Mouse (Mus musculus) MEL (cell line): ENCODE results near the gene Uggt1.

ENCODE experiments used
- CTCF ChIP-seq, 3 experiments: IDR thresholded peaks in 2 of 3; conservative IDR thresholded peaks in 1 of 3; 2 replicates each; pipeline ENCODE4 v1.5.1; 2011 to 2012; ENCODE audit warnings: low read length in 3 of 3, low read depth in 2 of 3, mild to moderate bottlenecking in 2 of 3, improper control_type of control experiment in 1 of 3, inconsistent platforms in 1 of 3, mixed read lengths in 1 of 3, moderate library complexity in 1 of 3; ENCODE audit not compliant: control insufficient read depth in 1 of 3, insufficient read depth in 1 of 3, poor library complexity in 1 of 3, severe bottlenecking in 1 of 3
- E2F4 ChIP-seq: IDR thresholded peaks from 2 replicates; pipeline ENCODE4 v1.6.1; 2011; ENCODE audit warnings: low read depth, low read length, improper control_type of control experiment, borderline replicate concordance
- ELF1 ChIP-seq: IDR thresholded peaks from 2 replicates; pipeline ENCODE4 v1.6.1; 2014; ENCODE audit warnings: low read depth, mild to moderate bottlenecking, inconsistent platforms, low read length, improper control_type of control experiment, moderate library complexity
- EP300 ChIP-seq, 2 experiments: IDR thresholded peaks; 2 replicates each; pipeline ENCODE4 v1.6.1; 2011; ENCODE audit warnings: improper control_type of control experiment in 2 of 2, low read length in 2 of 2, low read depth in 1 of 2, mild to moderate bottlenecking in 1 of 2
- GABPA ChIP-seq: IDR thresholded peaks from 2 replicates; pipeline ENCODE4 v1.6.1; 2012; ENCODE audit warnings: low read depth, mild to moderate bottlenecking, inconsistent platforms, low read length, improper control_type of control experiment, moderate library complexity
- MAFK ChIP-seq: IDR thresholded peaks from 2 replicates; pipeline ENCODE4 v1.6.1; 2011; ENCODE audit warnings: low read depth, mild to moderate bottlenecking, low read length, improper control_type of control experiment, borderline replicate concordance
- MAZ ChIP-seq: IDR thresholded peaks from 2 replicates; pipeline ENCODE4 v1.6.1; 2012; ENCODE audit warnings: low read depth, mild to moderate bottlenecking, inconsistent platforms, low read length, improper control_type of control experiment
- MYC ChIP-seq: IDR thresholded peaks from 2 replicates; pipeline ENCODE4 v1.6.1; 2011; ENCODE audit warnings: low read depth, mild to moderate bottlenecking, low read length, improper control_type of control experiment, moderate library complexity
- POLR2A ChIP-seq, 2 experiments: IDR thresholded peaks; 2 replicates each; pipeline ENCODE4 v1.6.1; 2011 to 2012; ENCODE audit warnings: low read length in 2 of 2, mild to moderate bottlenecking in 2 of 2, control low read depth in 1 of 2, improper control_type of control experiment in 1 of 2, low read depth in 1 of 2, moderate library complexity in 1 of 2; ENCODE audit not compliant: control insufficient read depth in 1 of 2, insufficient read depth in 1 of 2, poor library complexity in 1 of 2
- POLR2AphosphoS2 ChIP-seq: IDR thresholded peaks from 2 replicates; pipeline ENCODE4 v1.6.1; 2011; ENCODE audit warnings: low read length, improper control_type of control experiment
- TAL1 ChIP-seq: IDR thresholded peaks from 2 replicates; pipeline ENCODE4 v1.6.1; 2012; ENCODE audit warnings: mild to moderate bottlenecking, inconsistent platforms, low read length, moderate library complexity, mixed read lengths
- ZNF384 ChIP-seq: IDR thresholded peaks from 2 replicates; pipeline ENCODE4 v1.6.1; 2012; ENCODE audit warnings: low read depth, mild to moderate bottlenecking, inconsistent platforms, low read length, improper control_type of control experiment

- TF ChIP-seq POLR2A (IDR thresholded peaks at IDR 0.05; ENCODE audit: control insufficient read depth in 1 of 2, insufficient read depth in 1 of 2, low read depth in 1 of 2, low read length in 2 of 2, poor library complexity in 1 of 2): peak in 1 of 2 experiments; percentile 65; a peak in 1 of 4 replicates
- TF ChIP-seq E2F4: no peak
- no peak for TF ChIP-seq ZNF384
- TF ChIP-seq POLR2AphosphoS2: no peak
- no peak for TF ChIP-seq CTCF (IDR thresholded peaks at IDR 0.05 in 2 of 3, conservative IDR thresholded peaks at IDR 0.05 in 1 of 3; ENCODE audit: control insufficient read depth in 1 of 3, insufficient read depth in 1 of 3, low read depth in 2 of 3, low read length in 3 of 3, poor library complexity in 1 of 3, severe bottlenecking in 1 of 3)
- no peak for TF ChIP-seq MYC
- TF ChIP-seq GABPA: no peak
- TF ChIP-seq ELF1: no peak
- peak; percentile 5; the same call in 1 of the 2 replicates for TF ChIP-seq TAL1
- TF ChIP-seq EP300 (IDR thresholded peaks at IDR 0.05; ENCODE audit: low read depth in 1 of 2, low read length in 2 of 2): peak; percentile 53 to 86; a peak in 3 of 4 replicates
- TF ChIP-seq MAFK: no peak
- no peak for TF ChIP-seq MAZ
Observed at GRCm38 (mm10) chr1:36131154-36131553, 113.4 kb downstream of the Uggt1 start.
